Mouse (Mus musculus) embryo, embryonic 10 days (tissue): ENCODE measurements around the gene Nos1ap.
A peak's percentile ranks its signal among the peaks of the same experiment; 100 is the strongest.

Source experiments
- DNase-seq: peaks from one replicate; pipeline ENCODE4 v3.0.0-alpha.2; 2015; ENCODE audit warnings: low spot score

The Nos1ap gene

GRCm38 (mm10) chr1:170292239-170292951 is 297.3 kb downstream of the Nos1ap start:
- peak; percentile 82 for DNase-seq

DNA sequence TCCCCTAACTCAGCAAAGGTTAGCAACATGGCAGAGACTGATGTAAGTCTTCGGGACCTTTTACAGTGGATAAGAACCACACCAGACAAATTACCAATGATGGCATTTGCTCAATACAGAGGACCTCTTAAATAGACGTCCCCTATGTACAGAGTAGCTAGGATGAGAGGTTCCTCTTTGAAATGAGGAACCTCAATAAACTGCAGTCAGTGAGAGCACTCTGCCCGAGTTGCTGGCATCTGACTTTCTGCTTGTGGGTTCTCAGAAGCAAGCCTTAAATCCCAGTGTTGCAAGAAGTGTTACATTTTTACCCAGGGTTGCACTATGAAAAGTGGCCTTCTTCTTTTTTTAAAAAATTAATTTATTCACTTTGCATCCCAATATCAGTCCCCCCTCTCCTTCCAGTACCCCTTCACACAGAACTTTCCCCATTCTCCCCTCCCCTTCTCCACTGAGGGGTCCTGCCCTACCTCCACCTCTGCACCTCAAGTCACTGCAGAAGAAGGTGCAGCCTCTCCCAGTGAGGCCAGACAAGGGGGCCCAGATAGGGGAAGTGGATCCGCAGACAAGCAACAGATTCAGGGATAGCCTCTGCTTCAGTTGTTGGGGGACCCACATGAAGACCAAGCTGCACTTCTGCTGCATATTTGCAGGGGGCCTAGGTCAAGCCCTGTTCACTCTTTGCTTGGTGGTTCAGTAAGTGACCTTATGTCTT is 307.1 kb downstream of the Nos1ap start:
- DNase-seq: no peak

GRCm38 (mm10) chr1:170277016-170277415 is 312.6 kb downstream of the Nos1ap start, which contains the start of gene Sh2d1b1:
Gene Sh2d1b1, plus strand, starts transcription at chr1:170277320.
- DNase-seq: no peak

DNA sequence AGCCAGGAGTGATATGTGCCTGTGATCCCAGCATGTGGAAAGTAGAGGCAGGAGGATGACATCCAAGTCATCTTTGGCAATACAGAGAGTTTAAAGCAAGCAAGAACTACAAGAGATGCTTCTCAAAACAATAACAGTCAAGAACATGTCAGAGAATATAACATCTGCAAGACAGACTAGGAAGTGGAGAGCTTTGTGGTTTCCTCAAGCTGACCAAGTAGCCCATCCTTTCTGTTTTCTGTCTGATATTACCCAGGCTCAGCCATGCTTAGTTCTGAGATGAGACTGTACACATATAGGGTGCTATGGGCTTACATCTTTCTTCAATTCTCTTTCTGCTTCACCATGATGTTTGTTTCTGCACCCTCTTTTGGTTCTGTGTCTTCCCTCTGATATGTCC is 316.4 kb downstream of the Nos1ap start:
- no peak for DNase-seq

DNA sequence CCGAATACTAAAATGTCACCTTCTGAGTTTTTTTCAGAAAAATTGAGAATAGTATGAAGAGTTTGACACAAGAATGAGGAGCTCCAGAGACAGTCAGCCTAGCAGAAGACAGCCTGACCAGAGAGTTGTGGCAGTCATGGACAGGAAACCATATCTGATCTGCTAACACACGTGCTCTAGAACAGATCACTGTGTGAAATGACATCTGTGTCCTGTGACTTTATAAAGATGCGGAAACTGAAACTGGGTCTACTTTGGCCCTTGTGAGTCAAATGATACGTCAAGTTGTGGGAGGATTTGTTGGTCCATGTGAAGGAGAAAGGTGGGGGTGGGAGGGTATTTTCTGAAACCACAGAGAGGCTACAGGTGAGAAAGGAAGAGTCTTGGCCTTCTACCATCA is 319.0 kb downstream of the Nos1ap start:
- DNase-seq: no peak

GRCm38 (mm10) chr1:170270281-170270680 is 319.4 kb downstream of the Nos1ap start:
- DNase-seq: no peak

DNA sequence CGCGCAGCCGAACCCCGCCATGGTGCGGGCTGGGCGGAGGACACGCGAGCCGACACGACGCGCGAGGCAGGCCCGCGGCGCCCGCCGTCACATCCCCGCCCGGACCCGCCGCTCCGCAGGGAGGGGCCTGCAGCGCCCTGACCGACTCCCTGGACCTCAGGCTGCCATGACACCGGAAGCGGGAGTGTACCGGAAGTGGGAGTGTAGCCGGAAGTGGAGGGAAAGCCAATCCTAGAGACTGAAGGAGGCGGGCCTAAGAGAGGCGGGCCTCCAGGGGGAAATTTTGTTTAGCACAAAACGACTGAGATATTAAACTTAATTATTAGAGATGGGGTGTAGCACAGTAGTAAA is 334.1 kb downstream of the Nos1ap start:
- DNase-seq: peak; percentile 91

GRCm38 (mm10) chr1:170254893-170255559 is 334.6 kb downstream of the Nos1ap start:
- DNase-seq: no peak
